Mouse (Mus musculus) gastrocnemius, postnatal 10 days (tissue): ENCODE measurements at regions not wholly inside any gene's neighbourhood (a gene's known extent, or its start where the extent isn't known, plus 50 kb on each side); places are given as distances from the start of the nearest gene placed in this dataset.

Source experiments
- DNase-seq: peaks from one replicate; pipeline ENCODE4 v3.0.0; 2021; ENCODE audit warnings: mixed read lengths

- no peak for DNase-seq
Observed at GRCm38 (mm10) chr11:114257756-114258155, 190.9 kb upstream of the Sdk2 start.

DNA sequence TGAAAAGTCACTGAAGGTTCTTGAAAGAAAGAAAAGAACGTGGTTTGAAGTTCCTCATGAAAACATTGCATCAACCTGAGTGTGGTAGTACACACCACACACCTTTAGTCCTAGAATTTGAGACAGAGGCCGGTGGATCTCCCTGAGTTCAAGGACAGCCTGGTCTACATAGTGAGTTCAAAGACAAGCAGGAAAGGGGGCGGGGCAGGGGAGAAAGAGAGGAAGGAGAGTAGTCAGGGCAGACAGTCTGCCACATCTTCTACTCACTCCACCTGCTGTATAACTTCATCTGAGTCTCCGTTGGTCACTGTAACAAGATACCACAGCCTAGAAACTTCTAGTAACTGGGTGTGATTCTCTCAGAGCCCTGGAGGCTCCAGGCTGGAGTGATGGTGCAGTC, 190.2 kb upstream of the Sdk2 start:
- no peak for DNase-seq

GRCm38 (mm10) chr11:114254344-114254743, 187.5 kb upstream of the Sdk2 start:
- no peak for DNase-seq

GRCm38 (mm10) chr11:114251614-114252013, 184.8 kb upstream of the Sdk2 start:
- peak; percentile 18 for DNase-seq

DNA sequence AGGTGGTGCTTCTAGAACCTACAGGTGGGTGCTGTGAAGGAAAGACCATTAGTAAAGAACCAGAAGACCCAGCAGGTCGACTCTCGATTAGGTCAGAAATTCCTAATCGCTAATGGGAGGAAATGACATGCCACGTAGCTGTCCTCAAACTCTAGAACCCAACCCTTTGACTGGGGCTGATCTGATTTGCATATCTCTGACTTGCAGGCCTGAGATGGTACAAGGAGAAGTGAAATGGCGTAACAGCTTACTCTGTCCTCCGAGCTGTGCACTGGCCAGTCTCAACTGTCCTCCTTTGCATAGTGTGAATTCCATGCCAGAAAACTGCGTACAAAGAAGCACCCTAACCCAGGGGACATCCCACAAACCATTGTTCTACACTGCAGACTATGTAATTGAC, 182.4 kb upstream of the Sdk2 start:
- no peak for DNase-seq

DNA sequence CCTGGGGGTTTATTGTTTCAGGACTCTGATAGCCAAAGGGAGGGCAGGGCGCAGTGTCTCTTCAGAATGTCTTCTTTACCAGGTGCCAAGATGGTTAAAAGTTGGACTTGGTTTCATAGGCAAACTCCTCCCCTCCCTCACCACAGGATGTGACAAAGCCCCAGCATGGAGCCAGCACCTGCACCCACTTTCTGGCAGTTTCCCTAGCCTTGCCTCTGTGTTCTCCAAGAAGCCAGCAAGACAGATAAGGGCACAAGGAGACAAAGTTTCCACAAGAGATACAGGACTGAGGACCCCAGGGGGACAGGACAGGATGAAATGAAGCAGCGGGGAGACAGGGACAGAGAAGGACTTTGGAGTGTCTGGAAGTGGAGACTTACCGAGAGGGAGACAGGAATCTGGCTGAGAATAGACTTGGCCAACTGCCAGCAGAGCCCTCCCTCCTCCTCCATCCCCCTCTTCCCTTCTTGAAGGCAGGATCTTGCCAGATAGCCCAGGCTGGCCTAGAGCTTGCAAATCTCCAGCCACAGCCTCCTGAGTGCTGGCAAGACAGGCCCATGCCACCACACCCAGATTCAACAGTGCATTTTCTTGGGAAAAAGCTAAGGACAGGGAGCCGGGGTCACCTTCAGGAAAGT, 181.5 kb upstream of the Sdk2 start:
- peak; percentile 15 for DNase-seq

DNA sequence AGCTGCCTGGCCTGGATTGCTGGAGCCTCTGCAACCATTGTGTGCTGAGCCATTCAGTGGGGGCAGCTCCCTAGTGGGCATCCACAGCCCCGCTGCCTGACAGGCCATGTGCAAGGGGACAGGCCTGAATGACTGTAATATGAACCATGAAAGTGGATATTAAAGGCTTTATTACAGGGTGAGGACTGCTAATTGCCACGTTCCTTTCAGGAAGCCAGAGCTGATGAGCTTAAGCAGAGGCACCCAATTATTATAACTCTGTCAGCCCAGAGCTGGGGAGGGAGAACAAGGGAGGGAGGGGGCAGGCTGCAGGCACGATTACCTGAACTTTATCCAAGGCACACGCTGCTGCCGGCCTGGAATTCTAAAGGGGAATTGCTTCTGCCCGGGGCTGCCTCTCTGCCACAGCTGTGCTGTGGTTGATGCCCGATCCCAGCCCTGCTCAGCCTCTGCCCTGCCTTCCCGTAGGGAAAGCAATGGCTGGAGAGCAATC, 172.5 kb upstream of the Sdk2 start:
- DNase-seq = no peak

GRCm38 (mm10) chr11:114238801-114239200, 172.0 kb upstream of the Sdk2 start:
- no peak for DNase-seq

GRCm38 (mm10) chr11:114238316-114238715, 171.5 kb upstream of the Sdk2 start:
- no peak for DNase-seq

DNA sequence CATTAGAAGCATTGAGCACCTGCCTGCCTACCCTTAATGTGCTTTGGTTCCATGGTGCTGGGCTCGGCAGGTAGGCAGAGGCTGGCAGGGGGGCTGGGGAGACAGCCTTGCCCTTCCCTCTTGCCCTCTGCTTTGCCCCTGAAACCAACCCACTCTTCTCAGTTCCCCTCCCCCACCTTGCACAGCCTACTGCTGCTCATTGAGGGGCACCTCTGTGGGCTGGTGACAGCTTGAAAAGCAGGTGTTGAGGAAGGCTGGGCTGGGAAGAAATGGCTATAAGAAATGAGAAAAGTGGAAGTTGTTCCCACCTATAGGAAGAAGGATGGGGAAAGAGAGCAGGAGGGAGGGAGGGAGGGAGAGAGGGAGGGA, 167.7 kb upstream of the Sdk2 start:
- no peak for DNase-seq

- no peak for DNase-seq
Observed at GRCm38 (mm10) chr11:114233636-114234541, 167.0 kb upstream of the Sdk2 start.

DNA sequence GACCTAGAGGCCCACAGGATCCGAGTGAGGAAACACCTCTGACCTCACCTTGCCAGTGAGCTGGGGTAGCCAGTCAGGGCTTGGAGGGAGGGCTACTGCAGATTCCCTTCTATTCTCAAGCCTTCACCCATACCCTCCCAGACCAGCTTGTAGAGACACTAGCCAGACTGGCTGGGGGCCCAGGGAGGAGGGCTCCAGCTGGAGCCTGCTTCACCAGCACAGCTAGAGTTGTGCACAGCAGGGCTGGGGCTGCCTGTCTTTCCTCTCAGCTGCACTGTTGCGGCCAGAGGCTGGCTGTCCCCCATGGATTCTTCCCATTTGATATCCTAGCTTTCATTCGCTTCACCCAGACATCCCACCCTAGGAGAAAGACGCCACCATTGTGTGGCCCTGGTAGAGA, 165.0 kb upstream of the Sdk2 start:
- peak; percentile 38 for DNase-seq

- DNase-seq = no peak
Observed at GRCm38 (mm10) chr11:114229763-114230162, 162.9 kb upstream of the Sdk2 start.

DNA sequence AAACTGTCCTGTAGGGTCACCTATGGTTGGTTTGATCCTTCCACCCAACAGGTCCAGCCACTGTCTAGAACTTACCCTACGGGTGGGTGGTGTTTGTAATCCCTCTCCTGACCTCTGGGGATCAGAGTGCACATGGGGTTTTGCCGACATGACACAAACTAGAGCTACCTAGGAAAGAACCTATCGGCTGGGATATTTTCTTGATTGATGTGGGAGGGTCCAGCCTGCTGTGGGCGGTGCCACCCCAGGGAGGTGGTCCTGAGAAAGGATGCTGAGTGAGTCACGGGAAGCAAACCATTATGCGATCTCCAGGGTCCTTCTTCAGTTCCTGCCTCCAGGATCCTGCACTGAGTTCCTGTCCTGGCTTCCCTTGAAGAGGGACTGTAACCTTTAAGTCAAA, 162.3 kb upstream of the Sdk2 start:
- DNase-seq = no peak

GRCm38 (mm10) chr11:114226553-114226952, 159.7 kb upstream of the Sdk2 start:
- no peak for DNase-seq

DNA sequence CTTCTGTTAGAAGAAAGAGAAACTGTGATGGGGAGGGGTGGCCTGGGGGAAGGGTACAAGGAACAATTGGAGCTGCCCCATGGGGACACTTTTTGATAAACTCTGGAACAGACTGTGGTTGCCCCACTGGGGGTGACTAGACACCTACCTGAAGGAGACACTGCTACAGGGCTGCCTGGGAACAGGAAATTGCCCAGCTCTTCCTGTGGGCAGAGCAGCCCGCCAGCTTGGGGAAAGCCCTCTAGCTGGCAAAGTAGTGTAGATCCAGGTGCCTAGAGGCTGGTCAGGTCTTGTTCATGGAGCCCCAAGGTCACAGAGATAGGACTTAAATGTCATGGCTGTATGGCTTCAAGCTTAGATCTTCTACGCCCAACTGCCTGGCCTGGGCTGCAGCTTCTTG, 157.9 kb upstream of the Sdk2 start:
- no peak for DNase-seq

DNA sequence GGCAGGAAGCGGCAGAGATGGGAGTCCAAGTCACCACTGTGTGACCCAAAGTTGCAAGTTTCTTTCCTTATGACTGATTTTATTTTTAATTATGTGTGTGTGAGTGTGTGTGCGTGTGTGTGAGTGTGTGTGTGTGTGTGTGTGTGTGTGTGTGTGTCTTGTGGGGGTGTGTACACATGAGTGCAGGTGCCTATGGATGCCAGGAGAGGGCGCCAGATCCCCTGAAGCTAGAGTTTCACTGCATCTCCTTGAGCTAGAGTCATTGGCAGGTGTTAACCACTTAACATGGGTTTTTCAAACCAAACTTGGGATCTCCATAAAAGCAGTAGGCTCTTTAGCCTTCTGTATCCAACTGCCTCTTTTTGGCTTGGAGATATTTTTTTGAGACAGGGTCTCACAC, 156.2 kb upstream of the Sdk2 start:
- no peak for DNase-seq

DNA sequence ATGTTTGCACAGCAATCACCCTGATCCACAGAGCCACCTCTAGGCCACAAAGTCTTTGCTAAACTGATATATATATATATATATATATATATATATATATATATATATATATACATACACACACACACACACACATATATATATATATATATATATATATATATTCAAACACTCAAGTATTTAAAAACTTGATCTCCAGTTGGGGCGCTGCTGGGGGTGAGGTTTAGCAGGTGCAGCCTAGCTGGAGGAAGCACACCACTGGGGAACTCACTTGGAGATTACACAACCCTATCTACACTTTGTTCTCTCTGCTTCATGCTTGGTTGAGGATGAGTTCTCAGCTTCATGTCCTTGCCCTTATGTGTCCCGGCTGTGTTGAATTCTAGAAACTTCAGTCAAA, 153.6 kb upstream of the Sdk2 start:
- DNase-seq = no peak

DNA sequence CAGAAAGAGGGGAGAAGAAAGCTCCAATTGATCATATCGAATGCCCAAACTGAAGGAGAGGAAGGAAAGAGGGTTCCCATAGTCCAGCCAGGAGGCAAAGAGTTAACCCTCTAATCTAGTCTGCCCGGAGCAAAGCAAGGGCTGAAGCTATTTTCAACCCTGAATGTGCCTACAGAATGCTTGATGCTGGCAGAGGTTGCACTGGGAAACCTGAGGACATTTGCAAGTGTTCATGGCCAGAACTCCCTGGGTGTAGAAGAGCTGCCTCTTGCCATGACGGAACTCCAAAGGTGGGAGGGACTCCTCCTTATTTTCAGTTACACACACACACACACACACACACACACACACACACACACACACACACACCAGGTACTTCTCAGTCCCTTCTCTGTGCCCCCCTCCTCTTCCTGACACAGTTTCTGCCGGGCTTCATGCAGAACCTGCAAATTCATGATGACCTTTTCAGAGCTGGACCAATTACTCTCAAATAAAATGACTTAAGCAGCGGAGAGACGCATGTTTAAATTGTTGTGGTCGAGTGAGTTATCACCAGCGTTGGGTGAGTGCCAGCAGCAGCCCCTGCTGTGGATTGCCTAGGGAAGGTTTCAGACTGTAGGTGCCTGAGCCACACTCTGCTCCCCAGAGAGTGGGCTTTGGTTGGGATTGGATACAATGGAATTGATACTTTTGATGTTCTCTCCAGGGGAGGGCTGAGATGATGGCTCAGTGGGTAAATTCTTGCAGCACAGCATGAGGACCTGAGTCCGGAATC, 152.1 kb upstream of the Sdk2 start:
- no peak for DNase-seq

- no peak for DNase-seq
Observed at GRCm38 (mm10) chr11:114217245-114217757, 150.5 kb upstream of the Sdk2 start.

GRCm38 (mm10) chr11:114216493-114216892, 149.6 kb upstream of the Sdk2 start:
- DNase-seq = no peak

DNA sequence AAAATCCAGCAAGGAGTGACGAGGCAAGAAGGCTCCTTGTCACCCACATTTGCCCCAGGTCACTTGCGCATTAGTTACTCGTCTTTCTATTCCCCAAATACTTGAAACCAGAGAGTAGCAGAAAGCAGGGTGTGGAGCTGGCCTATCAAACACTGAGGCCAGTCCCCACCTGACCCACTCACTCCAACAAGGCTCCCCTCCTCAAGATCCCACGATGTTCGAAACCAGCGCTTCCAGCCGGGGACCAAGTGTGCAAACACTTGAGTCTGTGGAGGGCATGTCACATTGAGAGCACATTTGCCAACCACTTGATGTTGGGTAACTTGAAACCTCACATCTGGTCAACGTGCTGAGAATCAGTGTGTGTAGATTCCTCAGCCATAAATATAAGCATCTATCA, 148.4 kb upstream of the Sdk2 start:
- no peak for DNase-seq

DNA sequence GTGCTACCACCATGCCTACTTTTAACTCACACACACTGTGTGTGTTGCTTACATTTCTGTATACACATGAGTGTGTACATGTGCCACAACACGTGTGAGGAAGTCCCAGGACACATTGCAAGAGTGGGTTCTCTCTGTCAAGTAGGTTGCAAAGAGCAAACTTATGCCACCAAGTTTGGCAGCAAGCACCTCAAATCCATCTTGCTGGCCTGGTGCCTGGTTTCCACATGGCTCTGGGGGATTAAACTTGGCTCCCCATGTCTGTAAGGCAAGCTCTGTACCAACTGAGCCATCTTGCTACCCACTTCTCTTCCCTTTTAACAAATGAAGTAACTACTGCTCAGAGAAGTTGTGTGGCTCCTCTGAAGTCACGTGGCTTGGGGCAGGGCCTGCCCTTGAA, 145.3 kb upstream of the Sdk2 start:
- DNase-seq = no peak
